Mouse (Mus musculus): Measurements from ENCODE around the gene Klhl35.

- TF ChIP-seq USF1 (IDR thresholded peaks at IDR 0.05; ENCODE audit: low read depth) (no peak), POLR2A (IDR thresholded peaks at IDR 0.05; ENCODE audit: insufficient read length, low read depth) (no peak), TCF12 (IDR thresholded peaks at IDR 0.05; ENCODE audit: insufficient read depth, poor library complexity, severe bottlenecking) (no peak), E2F4 (IDR thresholded peaks at IDR 0.05; ENCODE audit: insufficient read depth) (no peak), MAX (IDR thresholded peaks at IDR 0.05; ENCODE audit: low read depth) (no peak), POLR2AphosphoS2 (IDR thresholded peaks at IDR 0.05; ENCODE audit: insufficient read length, low read depth) (no peak), MYOD1 (IDR thresholded peaks at IDR 0.05; ENCODE audit: control insufficient read depth in 1 of 3, insufficient read length in 2 of 3, low read depth in 2 of 3) (no peak), CEBPB (IDR thresholded peaks at IDR 0.05; ENCODE audit: insufficient read depth, poor library complexity, severe bottlenecking) (no peak), SRF (IDR thresholded peaks at IDR 0.05; ENCODE audit: control insufficient read depth, insufficient read length, low read depth) (no peak), MYOG (IDR thresholded peaks at IDR 0.05; ENCODE audit: control insufficient read depth in 1 of 3, insufficient read depth in 1 of 3, insufficient read length in 2 of 3, low read depth in 2 of 3) (no peak)
Observed at GRCm38 (mm10) chr7:99448619-99449018, 17.2 kb upstream of the Klhl35 start.

All from myocyte (in vitro differentiated cells).